Mouse (Mus musculus) erythroblast, embryonic 14.5 days (primary cell): Measurements from ENCODE around the gene Ttyh3.

Source experiments
- GATA1 ChIP-seq: IDR thresholded peaks from 2 replicates; pipeline ENCODE4 v1.6.1; 2012; ENCODE audit warnings: low read length, inconsistent platforms, mixed read lengths
- TAL1 ChIP-seq: IDR thresholded peaks from 3 replicates; pipeline ENCODE4 v1.6.1; 2012; ENCODE audit warnings: low read length, inconsistent platforms, mixed read lengths

- no peak for TF ChIP-seq GATA1
- TF ChIP-seq TAL1 = no peak
Measured at GRCm38 (mm10) chr5:140617714-140618113, 31.1 kb downstream of the Ttyh3 start.
